Mouse (Mus musculus) thymus, adult 18-20 months (tissue): ENCODE measurements around the gene Rab5a.
"Not testable (repeated sequence)": the region's sequence is repeated elsewhere in the genome, so short reads cannot be mapped to it uniquely, and the experiment has no call there.

ENCODE experiments used
- DNase-seq, 2 experiments: peaks; one replicate each; pipeline ENCODE4 v3.0.0; 2022; ENCODE audit warnings: mixed read lengths in 2 of 2

Rab5a gene

DNA sequence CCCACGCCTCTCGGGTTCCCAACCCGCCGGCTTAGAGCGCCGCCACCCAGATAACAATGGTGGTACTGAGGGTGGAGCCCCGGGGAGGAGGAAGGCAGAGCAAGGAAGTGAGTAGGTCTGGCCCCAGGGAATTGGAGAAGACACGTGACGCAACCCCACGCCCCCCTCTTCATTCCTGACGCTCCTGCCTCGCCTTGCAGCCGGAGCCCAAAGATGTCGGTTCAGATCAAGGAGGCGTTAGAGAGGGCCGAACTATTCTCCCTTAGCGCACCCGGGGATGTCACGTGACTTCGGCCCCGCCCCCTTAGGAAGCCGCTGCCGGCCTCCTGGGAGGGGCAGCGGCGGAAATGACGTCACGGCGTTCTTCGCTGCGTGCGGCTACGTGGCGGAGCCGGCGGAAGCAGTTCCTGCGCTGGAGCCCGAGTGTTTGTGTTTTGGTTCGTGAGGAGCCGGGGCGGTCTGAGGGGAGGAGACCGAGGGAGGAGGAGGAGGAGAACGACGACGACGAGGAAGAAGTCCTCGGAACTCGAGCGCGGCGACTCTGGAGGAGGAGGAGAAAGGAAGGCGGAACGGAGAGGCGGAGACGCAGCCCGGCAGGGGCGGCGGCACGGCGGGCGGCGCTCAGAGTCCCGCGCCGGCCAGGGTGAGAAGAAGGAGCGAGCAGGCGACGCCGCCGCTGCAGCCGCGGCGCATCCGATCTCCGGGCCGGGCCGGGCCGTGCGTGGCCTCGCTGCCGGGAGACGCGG, at the start of gene Rab5a:
TSS of gene Rab5a (plus strand) at position 377 of the 746 bp plus-strand sequence.
- peak; percentile 98 to 99 for DNase-seq

DNA sequence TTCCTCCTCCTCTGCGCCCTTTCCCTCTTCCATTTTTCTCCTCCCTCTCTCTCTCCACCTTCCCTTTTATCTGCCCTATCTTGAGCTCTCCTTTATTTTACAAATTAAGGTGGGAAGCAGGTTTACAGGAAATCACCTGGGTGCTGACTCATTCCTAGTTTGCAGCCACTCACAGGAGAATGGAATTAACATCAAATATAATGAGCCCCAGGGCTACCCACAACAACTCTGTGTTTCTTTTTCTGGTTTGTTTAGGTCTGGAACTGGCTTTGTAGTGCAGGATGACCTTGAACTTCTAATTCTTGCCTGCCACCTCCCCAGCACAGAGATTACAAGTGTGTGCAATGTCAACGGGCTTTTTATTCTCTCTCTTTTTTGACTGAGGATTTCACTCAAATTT, 22.9 kb upstream of the Rab5a start:
- no peak for DNase-seq

DNA sequence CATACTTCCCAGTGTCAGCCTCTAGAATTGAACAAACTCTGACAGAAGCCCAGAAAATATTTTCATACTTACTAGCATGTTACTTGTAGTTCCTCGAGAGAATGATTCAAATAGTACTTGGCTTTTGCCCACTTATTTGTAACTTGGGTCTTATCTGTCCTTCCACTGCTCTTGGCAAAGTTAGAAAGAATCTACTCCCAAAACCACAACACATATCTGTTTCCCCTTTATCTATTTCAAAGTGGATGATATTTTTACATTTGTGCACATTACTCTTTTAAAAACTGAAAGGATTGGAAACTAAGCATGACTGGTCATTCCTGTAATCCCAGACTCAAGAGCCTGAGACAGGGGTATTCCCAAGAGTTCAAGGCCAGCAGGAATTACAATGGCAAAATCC, 22.3 kb upstream of the Rab5a start:
- DNase-seq, result no peak

DNA sequence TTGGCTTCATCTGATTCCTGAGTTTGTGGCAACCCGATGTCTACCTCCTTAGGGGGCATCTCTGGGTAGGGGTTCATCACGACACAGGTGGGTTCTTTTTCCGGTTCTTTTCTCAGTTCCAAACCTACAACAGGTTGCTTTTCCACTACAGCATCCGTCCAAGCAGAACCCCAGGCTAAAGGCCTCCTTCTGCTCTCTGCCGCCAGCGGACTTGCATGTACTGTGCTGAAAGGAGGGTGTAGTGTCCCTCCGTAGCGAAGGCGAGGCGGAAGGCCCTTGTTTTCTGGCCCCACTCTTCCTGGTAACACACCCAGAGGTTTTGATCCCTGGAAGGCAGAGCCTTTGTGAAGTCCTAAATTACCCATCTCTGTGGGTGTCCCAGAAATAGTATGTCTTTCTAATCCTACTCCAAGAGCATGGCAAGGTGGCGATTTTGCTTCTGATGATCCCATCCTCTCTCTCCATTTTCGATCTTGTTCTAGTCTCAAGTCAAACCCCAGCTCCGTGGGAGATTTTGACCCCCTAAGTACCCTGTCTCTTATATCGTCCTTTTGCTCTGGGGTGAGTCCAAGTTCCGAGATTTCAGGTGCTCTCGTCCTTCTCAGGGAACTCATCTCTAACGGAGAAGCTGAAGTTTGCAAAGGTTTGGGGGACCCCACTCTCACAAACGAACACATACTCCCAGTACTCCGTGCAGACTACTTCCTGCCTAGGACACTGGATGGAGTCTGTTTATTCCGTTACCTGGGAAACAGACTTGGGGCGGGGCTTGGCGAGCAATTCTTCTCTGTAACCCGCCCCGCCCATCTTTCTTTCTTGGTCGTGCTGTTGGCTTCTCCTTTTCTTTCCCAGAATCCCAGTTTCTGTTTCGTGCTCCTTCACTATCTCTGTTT, 16.2 kb upstream of the Rab5a start, which contains the start of gene Efhb:
TSS of gene Efhb (minus strand) at position 719 of the 893 bp plus-strand sequence.
- DNase-seq, result peak; percentile 43 to 62

DNA sequence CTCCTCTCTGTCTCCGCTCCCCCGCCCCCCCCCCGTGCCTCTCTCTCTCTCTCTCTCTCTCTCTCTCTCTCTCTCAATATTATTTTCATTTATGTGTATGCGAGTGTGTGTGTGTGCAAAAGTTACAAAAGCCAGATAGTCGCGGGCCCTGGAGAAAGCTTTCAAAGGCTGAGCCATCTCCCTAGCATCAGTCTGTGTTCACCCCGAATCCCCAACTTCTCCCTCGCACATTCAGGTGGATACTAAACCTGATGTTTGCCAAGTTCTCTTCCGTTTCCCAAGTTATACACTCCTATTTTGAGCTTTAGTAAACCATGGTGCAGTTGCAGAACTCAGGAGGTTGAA, 15.6 kb upstream of the Rab5a start:
- DNase-seq, result no peak

DNA sequence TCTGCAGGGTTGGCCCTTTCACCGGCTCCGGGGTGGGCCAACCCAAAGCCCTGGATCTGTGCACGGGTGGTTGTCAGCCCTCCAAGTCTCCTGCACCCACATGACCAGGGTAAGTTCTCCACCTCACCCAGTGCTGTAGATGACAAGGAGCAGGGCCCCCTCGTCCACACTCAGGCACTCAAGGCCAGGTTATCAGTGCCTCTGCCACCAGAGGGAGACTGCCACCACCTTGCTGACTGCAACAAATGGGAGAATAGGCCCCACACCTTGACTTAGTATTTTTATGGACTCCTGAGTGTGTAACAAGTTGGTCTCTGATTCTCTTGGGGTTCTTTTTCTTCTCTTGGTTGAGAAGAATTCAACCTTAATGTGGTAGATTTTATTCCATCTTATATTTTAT, 13.5 kb upstream of the Rab5a start:
- no peak for DNase-seq

DNA sequence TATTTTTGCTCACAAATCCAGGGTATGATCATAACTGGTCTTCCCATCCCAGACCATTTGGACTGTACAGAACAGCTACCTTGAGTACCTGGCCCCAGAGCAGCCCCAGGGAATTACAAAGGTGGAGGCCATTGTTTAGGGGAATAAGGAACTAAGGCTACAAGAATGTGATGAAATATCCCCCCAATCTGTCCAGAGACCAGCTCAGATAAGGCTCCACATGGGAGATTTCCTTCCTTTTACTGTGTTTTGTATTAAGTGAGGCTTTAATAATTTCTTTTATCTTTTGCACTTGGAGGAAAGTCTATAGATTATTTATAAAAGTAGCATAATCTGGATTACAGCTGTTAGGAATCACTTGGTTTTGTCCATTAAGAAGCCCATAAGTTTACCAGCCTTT, 10.3 kb upstream of the Rab5a start:
- no peak for DNase-seq

DNA sequence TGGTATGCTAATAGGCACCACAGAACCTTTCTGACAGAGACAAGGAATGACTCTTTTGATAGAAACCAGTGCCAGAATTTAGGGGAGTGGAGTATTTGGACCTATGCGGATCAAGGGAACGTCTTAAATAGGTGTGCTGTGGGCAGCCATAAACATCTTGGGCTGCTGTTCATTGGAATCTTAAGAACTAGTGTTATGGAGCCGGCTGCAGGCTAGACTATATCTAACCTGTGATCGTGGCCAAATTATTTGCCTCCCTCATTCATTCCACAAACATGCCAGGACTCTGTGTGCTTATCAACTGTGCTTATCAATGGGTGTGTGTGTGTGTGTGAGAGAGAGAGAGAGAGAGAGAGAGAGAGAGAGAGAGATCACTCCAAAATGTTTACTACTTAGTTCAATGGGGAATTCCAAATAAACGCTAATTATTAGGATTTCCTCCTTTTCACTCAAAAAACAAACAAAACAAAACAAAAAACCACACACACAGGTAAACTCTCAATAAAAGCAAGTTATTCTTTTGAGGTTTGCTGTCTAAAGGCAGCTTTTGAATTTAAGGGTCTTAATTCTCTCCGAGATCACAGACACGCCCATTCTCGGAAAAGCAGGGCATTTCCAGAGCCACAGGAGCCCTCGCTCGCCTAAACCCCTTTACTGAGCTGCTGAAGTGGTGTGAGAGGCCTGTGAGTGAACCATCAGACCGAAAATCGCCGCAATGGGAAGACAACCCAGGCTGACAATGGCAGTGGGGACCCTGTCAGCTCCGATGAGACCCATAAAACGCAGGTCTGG, 772 bp upstream of the Rab5a start:
- no peak for DNase-seq

DNA sequence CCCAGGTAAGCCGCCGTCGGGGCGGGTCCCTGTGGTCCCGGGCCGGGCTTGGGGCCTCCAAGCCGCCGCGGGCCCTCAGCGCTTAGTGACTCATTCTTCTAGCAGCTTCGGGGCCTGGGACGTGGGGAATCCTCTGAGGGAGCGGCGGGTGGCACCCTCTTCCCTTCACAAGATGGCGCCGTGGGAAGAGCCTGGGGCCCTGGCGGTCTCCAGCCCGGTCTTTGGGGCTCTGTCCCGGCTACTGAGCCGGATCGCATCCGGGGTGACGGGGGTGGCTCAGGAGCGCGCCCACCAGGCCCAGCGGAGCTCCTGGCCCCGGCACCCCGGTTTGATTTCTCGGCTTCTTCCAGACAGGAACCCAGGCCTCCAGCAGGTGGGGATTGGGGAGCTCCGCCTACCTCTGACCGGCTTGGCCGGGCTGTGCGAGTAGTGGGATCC, 589 bp downstream of the Rab5a start:
- peak; percentile 50 to 51 for DNase-seq

DNA sequence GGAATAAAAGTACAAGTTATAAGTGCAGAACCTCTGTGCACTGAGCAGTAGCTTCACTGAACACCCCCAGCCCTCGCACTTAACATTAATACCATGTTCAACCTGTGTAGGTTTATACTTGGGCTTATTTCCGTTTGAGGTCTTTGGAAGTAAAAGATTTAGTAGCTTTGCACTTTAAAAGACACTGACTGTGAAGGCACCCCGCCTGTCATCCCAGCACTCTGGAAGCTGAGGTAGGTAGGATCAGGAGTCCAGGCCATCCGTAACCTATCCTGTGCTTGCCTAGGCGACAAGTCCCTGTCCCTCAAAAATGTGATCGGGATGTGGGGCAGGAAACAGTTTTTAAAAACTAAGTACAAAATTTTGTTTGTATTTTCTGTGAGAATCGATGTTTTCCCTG, 1.4 kb downstream of the Rab5a start:
- no peak for DNase-seq

DNA sequence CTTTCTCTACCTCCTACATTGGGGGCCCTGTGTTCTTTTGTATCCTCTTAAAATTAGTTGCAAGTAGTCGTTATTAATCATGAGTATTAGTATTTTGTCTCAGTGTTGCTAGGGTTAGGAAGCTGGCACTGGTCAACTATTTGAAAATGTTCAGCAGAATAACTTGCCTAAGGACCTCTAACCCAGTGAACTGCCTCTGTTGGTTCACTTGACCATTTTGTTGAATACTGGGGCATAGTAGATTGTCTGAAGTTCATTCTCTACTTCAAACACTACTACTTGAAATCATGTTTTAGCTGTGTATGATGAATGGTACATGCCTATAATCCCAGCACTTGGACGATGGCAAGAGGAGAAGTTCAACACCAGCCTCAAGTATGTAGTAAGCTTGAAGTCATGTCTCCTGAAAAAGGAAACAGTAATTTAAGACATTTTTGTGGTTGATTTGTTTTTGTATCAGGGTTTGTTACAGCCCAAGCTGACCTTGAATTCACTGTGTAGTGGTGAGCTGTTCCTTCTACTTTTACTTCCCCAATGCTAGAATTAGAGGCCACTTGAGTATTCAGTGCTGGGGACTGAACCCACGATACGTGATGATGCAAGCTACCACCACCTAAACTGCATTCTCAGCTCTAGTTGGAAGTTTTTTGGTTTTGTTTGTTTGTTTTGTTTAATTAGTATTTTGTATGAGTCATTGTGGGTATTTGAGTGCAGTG, 9.4 kb downstream of the Rab5a start:
- no peak for DNase-seq

DNA sequence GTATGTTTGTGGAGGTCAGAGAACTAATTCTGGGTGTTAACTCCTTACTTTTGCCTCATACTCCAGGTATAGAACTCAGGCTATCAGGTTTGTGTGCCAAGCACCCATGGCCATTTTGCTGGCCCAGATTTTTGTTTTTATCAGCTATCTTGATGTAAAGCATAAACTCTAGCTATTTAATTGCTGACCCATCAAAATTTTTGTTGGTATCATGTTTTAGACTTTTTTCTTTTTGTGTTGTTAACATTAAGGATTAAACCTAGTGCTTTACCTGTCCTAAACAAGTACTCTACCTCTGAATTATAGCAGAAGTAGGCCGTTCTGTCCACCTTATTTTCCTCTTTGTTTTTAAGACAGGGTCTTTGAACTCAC, 10.0 kb downstream of the Rab5a start:
- DNase-seq, result no peak

DNA sequence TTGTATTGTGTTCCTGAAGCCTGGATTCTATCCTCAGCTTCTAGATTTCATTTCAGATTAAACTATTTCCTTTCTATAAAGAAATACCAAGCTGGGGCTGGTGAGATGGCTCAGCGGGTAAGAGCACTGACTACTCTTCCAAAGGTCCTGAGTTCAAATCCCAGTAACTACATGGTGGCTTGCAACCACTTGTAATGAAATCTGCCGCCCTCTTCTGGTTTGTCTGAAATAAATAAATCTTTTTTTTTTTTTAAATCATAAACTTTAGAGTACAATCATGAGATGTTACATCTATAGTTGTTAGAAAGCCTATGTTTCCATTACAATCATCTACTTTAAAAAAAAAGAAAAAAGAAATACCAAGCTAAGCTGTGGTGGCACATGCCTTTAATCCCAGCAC, 23.9 kb downstream of the Rab5a start:
- no peak for DNase-seq

DNA sequence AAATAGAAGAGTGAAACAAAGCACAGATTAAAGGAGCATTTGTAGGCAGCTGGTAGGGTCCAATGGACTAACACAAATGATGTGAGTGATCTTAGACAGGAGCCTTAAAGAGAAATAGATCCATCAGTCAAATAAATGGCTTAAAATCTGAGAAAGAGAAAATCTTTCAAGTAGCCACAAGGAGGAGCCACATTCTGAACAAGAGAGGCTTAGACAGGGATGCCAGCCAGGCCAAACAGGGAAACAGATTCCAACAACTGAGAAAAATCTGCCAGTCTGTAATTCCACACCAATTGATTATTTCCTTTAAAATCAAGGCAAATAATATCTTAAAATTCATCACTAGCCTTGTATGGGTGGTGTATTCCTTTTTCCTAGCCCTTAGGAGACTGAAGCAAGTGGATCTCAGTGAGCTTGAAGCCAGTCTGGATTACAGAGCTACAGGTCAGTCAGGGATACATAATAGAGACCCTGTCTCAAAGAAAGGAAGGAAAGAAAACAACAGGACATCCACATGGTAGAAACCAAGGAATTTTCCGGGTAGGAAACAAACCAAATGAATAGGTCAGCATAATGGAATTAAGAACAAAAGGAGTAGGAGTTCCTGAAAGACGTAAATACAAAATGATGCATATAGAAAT, 33.4 kb downstream of the Rab5a start:
- DNase-seq, result no peak

DNA sequence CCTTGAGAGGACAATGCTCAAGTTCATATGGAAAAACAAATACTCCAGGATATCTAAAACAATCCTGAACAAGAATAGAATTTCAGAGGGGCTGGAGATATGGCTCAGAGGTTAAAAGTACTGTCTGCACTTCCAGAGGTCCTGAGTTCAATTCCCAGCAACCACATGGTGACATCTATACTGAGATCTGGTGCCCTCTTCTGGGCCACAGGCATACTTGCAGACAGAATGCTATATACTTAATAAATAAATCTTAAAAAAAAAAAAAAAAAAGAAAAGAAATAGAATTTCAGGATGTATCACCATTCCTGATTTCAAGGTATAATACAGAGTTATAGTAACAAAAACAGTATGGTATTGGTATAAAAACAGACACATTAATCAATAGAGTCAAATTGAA, 40.3 kb downstream of the Rab5a start:
- DNase-seq, result no peak

DNA sequence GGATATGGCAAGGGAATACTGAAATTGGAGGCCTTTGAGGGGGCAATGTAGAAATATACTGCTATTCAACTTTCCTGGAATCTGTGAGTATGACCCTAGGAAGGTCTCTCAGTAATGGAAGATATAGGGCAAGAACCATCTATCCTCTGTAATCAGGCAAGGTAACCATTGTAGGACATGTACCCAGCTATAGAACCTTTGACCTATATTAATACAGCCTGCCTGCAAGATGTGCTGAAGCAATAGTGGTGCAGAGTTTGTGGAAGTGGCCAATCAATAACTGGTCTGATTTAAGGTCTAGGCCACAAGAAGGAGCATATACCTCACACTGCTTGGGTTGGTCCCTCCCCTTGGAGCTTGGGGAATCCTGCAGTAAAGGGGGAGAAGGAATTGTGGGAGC, 41.5 kb downstream of the Rab5a start:
- DNase-seq, result no peak

DNA sequence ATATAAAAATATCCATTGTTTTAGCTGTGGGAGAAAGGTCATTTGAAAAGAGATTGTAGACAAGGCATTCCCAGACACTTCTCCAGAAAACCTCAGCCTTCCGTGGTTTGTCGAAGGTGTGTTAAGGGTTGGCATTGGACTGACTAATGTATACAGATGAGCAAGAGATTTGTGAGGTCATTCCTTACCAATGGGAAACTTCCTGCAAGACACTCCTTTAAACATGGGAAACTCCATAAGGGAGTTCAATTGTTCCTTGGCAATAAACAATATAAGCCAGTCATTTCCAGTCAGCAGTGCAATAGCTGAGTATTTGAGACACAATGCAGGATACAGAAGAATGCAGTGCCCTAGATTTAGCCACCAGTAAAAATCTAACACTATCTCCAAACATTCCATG, 49.0 kb downstream of the Rab5a start:
- no peak for DNase-seq

DNA sequence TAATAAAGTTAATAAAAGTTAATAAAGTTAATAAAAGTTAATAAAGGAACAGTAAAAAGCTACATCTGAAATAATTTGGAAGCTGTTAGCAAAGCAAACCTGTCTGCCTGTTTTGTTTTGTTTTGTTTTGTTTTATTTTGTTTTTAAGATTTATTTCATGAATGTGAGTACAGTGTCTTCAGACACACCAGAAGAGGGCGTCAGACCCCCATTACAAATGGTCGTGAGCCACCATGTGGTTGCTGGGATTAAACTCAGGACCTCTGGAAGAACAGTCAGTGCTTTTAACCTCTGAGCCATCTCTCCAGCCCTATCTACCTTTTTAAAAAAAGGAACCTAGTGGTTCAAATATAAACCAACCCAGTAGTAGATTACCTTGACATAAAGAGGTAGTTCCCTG, 52.1 kb downstream of the Rab5a start:
- no peak for DNase-seq

DNA sequence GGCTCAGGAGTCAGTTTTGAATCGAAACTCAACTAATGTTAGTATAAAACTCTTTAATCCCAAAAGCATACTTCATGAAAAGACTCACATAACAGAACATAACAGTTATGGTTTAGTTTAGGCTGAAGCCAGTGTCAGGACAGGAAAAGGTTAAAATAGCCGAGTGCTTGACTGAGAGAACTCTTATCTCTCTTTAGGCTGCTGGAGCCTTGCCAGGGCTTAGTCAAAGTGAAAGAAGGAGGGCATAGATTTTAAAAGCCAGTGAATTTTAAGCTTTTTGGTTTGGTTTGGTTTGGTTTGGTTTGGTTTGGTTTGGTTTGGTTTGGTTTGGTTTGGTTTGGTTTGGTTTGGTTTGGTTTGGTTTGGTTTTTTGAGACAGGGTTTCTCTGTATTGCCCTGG, 53.4 kb downstream of the Rab5a start:
- no peak for DNase-seq

DNA sequence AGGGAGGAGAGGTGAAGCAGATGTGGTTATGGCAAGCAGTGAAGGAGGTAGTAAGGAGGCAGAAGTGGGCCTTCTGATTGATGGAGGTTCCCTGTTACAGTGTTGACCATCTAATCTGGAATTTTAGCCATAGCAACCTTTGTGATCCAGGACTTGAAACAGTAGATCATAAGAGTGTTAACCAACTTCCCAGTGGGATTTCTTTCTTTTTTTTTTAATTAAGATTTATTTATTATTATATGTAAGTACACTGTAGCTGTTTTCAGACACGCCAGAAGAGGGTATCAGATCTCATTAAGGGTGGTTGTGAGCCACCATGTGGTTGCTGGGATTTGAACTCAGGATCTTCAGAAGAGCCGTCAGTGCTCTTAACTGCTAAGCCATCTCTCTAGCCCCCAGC, 60.3 kb downstream of the Rab5a start, which contains the start of gene Pp2d1:
TSS of gene Pp2d1 (minus strand) at position 101 of the 400 bp plus-strand sequence.
- DNase-seq, result not testable (repeated sequence)

DNA sequence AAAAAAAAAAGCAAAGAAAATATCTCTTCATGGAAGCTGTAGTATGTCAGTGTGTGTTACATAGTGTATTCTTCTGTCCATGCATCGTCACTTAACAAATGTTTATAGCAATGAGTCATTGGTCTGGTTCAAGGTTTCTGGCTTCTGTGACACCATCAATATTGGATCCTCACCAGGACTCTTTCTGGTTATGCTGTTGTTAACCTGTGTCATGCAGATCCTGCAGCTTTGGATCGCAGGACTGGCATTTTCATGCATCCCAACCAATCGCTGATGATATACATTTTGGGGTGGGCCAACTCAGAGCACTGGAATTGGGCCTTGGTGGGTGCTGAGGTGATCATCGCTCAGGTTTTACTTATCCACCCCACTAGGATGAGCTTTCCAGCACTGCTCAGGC, 63.5 kb downstream of the Rab5a start:
- no peak for DNase-seq
